Mouse (Mus musculus) bone marrow macrophage, adult 2 months (primary cell): ENCODE measurements around the gene Amz1.

Experiments
- CTCF ChIP-seq: IDR thresholded peaks from 2 replicates; pipeline ENCODE4 v1.5.1; 2012; ENCODE audit warnings: low read depth, mild to moderate bottlenecking, low read length, moderate library complexity
- POLR2A ChIP-seq: IDR thresholded peaks from 2 replicates; pipeline ENCODE4 v1.6.1; 2012; ENCODE audit warnings: mild to moderate bottlenecking, low read depth, low read length, borderline replicate concordance

- TF ChIP-seq CTCF (no peak), POLR2A (no peak)
These were observed 43.0 kb upstream of the Amz1 start for GRCm38 (mm10) chr5:140680950-140681349.
